17 mouse cellular contexts compared by ENCODE assay signal in the genomic region with DNA sequence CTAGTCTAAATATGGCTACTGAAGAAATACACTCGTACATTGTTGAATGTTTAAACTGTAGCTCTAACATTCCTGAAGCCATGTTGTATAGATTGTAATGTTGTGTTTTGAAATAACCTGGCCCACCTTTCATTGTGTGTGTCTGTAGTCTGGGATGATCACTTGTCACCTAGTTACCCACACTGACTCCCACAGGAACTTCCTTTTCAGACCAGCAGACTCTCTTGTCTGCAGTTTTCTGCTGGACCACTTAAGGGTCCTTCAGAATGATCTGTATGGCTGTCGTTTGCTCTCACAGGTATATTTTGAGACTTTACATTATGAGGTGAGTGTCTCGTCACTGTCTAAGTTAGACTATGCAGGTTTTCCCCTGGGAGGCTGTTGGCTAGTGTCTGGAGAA. TPM values are rescaled to one million over a fixed set of nuclear protein-coding genes. Genes with fewer than 3 reads are reported as not detected.
A peak's percentile ranks its signal among the peaks of the same experiment; 100 is the strongest.
DNase-seq lines count a peak whose midpoint lies in the region; ATAC-seq and TF ChIP-seq lines count a peak whose summit lies in the region.
"Had no signal": no experiment of that assay in that cellular context is flagged by ENCODE, and none has a peak within 500 bp of the region (broad histone marks: within the 10 kb centered on the region; RNA-seq: fewer than 3 reads in every experiment).

No protein-coding gene starts in this region.

- no peaks in the 10 kb centered on the region for H3K27me3 ChIP-seq in midbrain, embryonic 11.5 days (ENCODE audit: control insufficient read depth, insufficient read depth, low read length)
- no peaks in the 10 kb centered on the region for H3K27me3 ChIP-seq in midbrain, postnatal 0 days (ENCODE audit: insufficient read depth, low read length)
- H3K27me3 ChIP-seq in liver, embryonic 13.5 days: no peaks in the 10 kb centered on the region
- H3K27me3 ChIP-seq in liver, postnatal 0 days (ENCODE audit: insufficient read depth, low read length): no peaks in the 10 kb centered on the region
- H3K27me3 ChIP-seq in midbrain, embryonic 16.5 days (ENCODE audit: control insufficient read depth, insufficient read depth, low read depth, low read length): no peaks in the 10 kb centered on the region
- H3K27me3 ChIP-seq: embryonic facial prominence, embryonic 12.5 days; forebrain, embryonic 12.5 days; heart, embryonic 13.5 days; hindbrain, embryonic 15.5 days had no signal

- no peak overlapping the region for H3K4me3 ChIP-seq in midbrain, embryonic 11.5 days (ENCODE audit: low read depth, low read length)
- H3K4me3 ChIP-seq in midbrain, postnatal 0 days (ENCODE audit: low read depth, low read length): no peak overlapping the region
- H3K4me3 ChIP-seq in liver, embryonic 13.5 days (replicated peaks): no peak overlapping the region
- no peak overlapping the region for H3K4me3 ChIP-seq in liver, postnatal 0 days (ENCODE audit: low read depth, low read length)
- no peak overlapping the region for H3K4me3 ChIP-seq in midbrain, embryonic 16.5 days (ENCODE audit: low read depth, low read length)
- H3K4me3 ChIP-seq: embryonic facial prominence, embryonic 12.5 days; forebrain, embryonic 12.5 days; heart, embryonic 13.5 days; hindbrain, embryonic 15.5 days had no signal

- no peak for ATAC-seq in midbrain, embryonic 11.5 days (ENCODE audit: low FRiP score)
- ATAC-seq in midbrain, postnatal 0 days (ENCODE audit: low FRiP score): no peak
- ATAC-seq in liver, embryonic 13.5 days (ENCODE audit: low read depth): no peak
- no peak for ATAC-seq in liver, postnatal 0 days
- no peak for ATAC-seq in midbrain, embryonic 16.5 days
- ATAC-seq: forebrain, embryonic 16.5 days had no signal

- WGBS in midbrain, embryonic 11.5 days: 92% methylated on average over 3 of the region's 3 CpGs
- 90% methylated on average over 3 of the region's 3 CpGs for WGBS in midbrain, postnatal 0 days
- 59% methylated on average over 3 of the region's 3 CpGs for WGBS in liver, embryonic 13.5 days (ENCODE audit: insufficient replicate concordance)
- WGBS in liver, postnatal 0 days (ENCODE audit: insufficient replicate concordance): 53% methylated on average over 3 of the region's 3 CpGs
- 92% methylated on average over 3 of the region's 3 CpGs for WGBS in midbrain, embryonic 16.5 days

- intact Hi-C loops in left cerebral cortex, postnatal 25 days (cut with DNase I): no loop called here

- no peaks in the 10 kb centered on the region for H3K9me3 ChIP-seq in midbrain, embryonic 11.5 days (ENCODE audit: control insufficient read depth, low read length)
- H3K9me3 ChIP-seq in midbrain, postnatal 0 days (ENCODE audit: low read length): no peaks in the 10 kb centered on the region
- no peaks in the 10 kb centered on the region for H3K9me3 ChIP-seq in liver, embryonic 13.5 days (replicated peaks)
- no peaks in the 10 kb centered on the region for H3K9me3 ChIP-seq in liver, postnatal 0 days (ENCODE audit: low read length)
- H3K9me3 ChIP-seq in midbrain, embryonic 16.5 days (replicated peaks; ENCODE audit: control insufficient read depth, low read length, poor library complexity, severe bottlenecking): no peaks in the 10 kb centered on the region
- H3K9me3 ChIP-seq: embryonic facial prominence, embryonic 12.5 days; hindbrain, embryonic 15.5 days had no signal

- no peak overlapping the region for H3K27ac ChIP-seq in midbrain, embryonic 11.5 days (ENCODE audit: low read depth, low read length)
- no peak overlapping the region for H3K27ac ChIP-seq in midbrain, postnatal 0 days (ENCODE audit: low read depth, low read length)
- peak overlapping the region; percentile 76 for H3K27ac ChIP-seq in liver, embryonic 13.5 days
- H3K27ac ChIP-seq in liver, postnatal 0 days (ENCODE audit: low read depth): peak overlapping the region; percentile 52; the same call in 1 of the 2 replicates
- no peak overlapping the region for H3K27ac ChIP-seq in midbrain, embryonic 16.5 days (ENCODE audit: low read length)
- H3K27ac ChIP-seq: embryonic facial prominence, embryonic 12.5 days; forebrain, embryonic 12.5 days; heart, embryonic 13.5 days; hindbrain, embryonic 15.5 days had no signal

- H3K9ac ChIP-seq in midbrain, embryonic 11.5 days (ENCODE audit: low read length): no peak overlapping the region
- H3K9ac ChIP-seq in midbrain, postnatal 0 days (replicated peaks; ENCODE audit: low read length, poor library complexity, severe bottlenecking): no peak overlapping the region
- H3K9ac ChIP-seq in liver, embryonic 13.5 days: peak overlapping the region; percentile 19; the same call in 1 of the 2 replicates
- peak overlapping the region; percentile 45; the same call in 1 of the 2 replicates for H3K9ac ChIP-seq in liver, postnatal 0 days (replicated peaks)
- no peak overlapping the region for H3K9ac ChIP-seq in midbrain, embryonic 16.5 days (ENCODE audit: low read depth, low read length)
- H3K9ac ChIP-seq: embryonic facial prominence, embryonic 12.5 days; forebrain, embryonic 12.5 days; heart, embryonic 13.5 days; hindbrain, embryonic 15.5 days had no signal

- TF ChIP-seq CTCF in midbrain, postnatal 0 days (IDR thresholded peaks at IDR 0.05): no peak
- no peak for TF ChIP-seq CTCF in liver, postnatal 0 days (IDR thresholded peaks at IDR 0.05; ENCODE audit: low read depth)

- H3K4me1 ChIP-seq in midbrain, embryonic 11.5 days (ENCODE audit: control insufficient read depth, insufficient read depth, low read length): no peaks in the 10 kb centered on the region
- H3K4me1 ChIP-seq in midbrain, postnatal 0 days (ENCODE audit: insufficient read depth, low read length): no peaks in the 10 kb centered on the region
- H3K4me1 ChIP-seq in liver, embryonic 13.5 days (replicated peaks): peaks cover 95% of the 10 kb centered on the region
- peaks cover 51% of the 10 kb centered on the region for H3K4me1 ChIP-seq in liver, postnatal 0 days (ENCODE audit: insufficient read depth)
- no peaks in the 10 kb centered on the region for H3K4me1 ChIP-seq in midbrain, embryonic 16.5 days (ENCODE audit: control insufficient read depth, insufficient read depth, low read length)
- H3K4me1 ChIP-seq: forebrain, embryonic 12.5 days had no signal

- TF ChIP-seq EP300 in liver, postnatal 0 days (IDR thresholded peaks at IDR 0.05; ENCODE audit: low read depth): no peak

- peak; percentile 56 for DNase-seq in midbrain, embryonic 11.5 days (ENCODE audit: low spot score, missing footprints)
- DNase-seq in midbrain, postnatal 0 days (ENCODE audit: low spot score): no peak
- no peak for DNase-seq in liver, embryonic 13.5 days
- no peak for DNase-seq in liver, postnatal 0 days
- DNase-seq in left cerebral cortex, postnatal 25 days (ENCODE audit: low spot score in 2 of 2): no peak
- DNase-seq: adrenal gland, postnatal 14 days; cerebellum, adult 11-12 months; cerebellum, adult 9-10 months; cerebellum, postnatal 25 days; gastrocnemius, postnatal 14 days; heart, postnatal 36 days had no signal

- H3K36me3 ChIP-seq in midbrain, embryonic 11.5 days (ENCODE audit: control insufficient read depth, insufficient read depth, low read length): no peaks in the 10 kb centered on the region
- no peaks in the 10 kb centered on the region for H3K36me3 ChIP-seq in midbrain, postnatal 0 days (ENCODE audit: insufficient read depth, low read length)
- H3K36me3 ChIP-seq in liver, embryonic 13.5 days: peaks cover 11% of the 10 kb centered on the region; the same call in 1 of the 2 replicates
- H3K36me3 ChIP-seq in liver, postnatal 0 days (replicated peaks; ENCODE audit: insufficient read depth, low read length): peaks cover 9% of the 10 kb centered on the region
- H3K36me3 ChIP-seq in midbrain, embryonic 16.5 days (ENCODE audit: control insufficient read depth, insufficient read depth, low read length): no peaks in the 10 kb centered on the region
- H3K36me3 ChIP-seq: embryonic facial prominence, embryonic 12.5 days; forebrain, embryonic 12.5 days; hindbrain, embryonic 15.5 days had no signal

- no peak overlapping the region for H3K4me2 ChIP-seq in midbrain, embryonic 11.5 days
- no peak overlapping the region for H3K4me2 ChIP-seq in midbrain, postnatal 0 days (ENCODE audit: low read depth, low read length, poor library complexity, severe bottlenecking)
- peak overlapping the region; percentile 45 for H3K4me2 ChIP-seq in liver, embryonic 13.5 days
- peak overlapping the region; percentile 33 for H3K4me2 ChIP-seq in liver, postnatal 0 days (ENCODE audit: low read depth, low read length)
- H3K4me2 ChIP-seq in midbrain, embryonic 16.5 days (ENCODE audit: low read length): no peak overlapping the region
- H3K4me2 ChIP-seq: embryonic facial prominence, embryonic 12.5 days; forebrain, embryonic 12.5 days; heart, embryonic 13.5 days; hindbrain, embryonic 15.5 days had no signal

RNA-seq across cellular contexts. Expression of a gene that starts 27.6 kb away (rescaled TPM):
- polyA plus RNA-seq in midbrain, embryonic 11.5 days (2014; fragmentation: Nextera tagmentation; extraction: Ambion mirVana): 31.6 and 35.4 TPM in 2 replicates
- total RNA-seq in midbrain, postnatal 0 days (2014; rRNA removed): 53.4 and 61.7 TPM in 2 replicates
- 33.0 and 39.1 TPM in 2 replicates for polyA plus RNA-seq in midbrain, postnatal 0 days (2015; fragmentation: Nextera tagmentation; extraction: Ambion mirVana)
- 38.0 and 43.2 TPM in 2 replicates for polyA plus RNA-seq in liver, embryonic 13.5 days (2015; fragmentation: Nextera tagmentation; extraction: Ambion mirVana)
- 34.0 and 44.5 TPM in 2 replicates for polyA plus RNA-seq in liver, postnatal 0 days (2015; fragmentation: Nextera tagmentation; extraction: Ambion mirVana)
- polyA plus RNA-seq in midbrain, embryonic 16.5 days (2015; fragmentation: Nextera tagmentation; extraction: Ambion mirVana): 45.0 and 47.3 TPM in 2 replicates
- 10 to 100 TPM; 81.0 to 85.1 TPM for total RNA-seq in left cerebral cortex, postnatal 25 days (2021)

Comparison
In these comparisons a context has a peak if more than half of its experiments do, and no peak if none do; other contexts are left out.
1. H3K27ac ChIP-seq: peak in liver, embryonic 13.5 days (single experiment) and liver, postnatal 0 days (single experiment); none in midbrain, embryonic 11.5 days (single experiment), midbrain, postnatal 0 days (single experiment) and midbrain, embryonic 16.5 days (single experiment).
2. H3K4me2 ChIP-seq: peak in liver, embryonic 13.5 days (single experiment) and liver, postnatal 0 days (single experiment); none in midbrain, embryonic 11.5 days (single experiment), midbrain, postnatal 0 days (single experiment) and midbrain, embryonic 16.5 days (single experiment).
3. H3K9ac ChIP-seq: peak in liver, embryonic 13.5 days (single experiment) and liver, postnatal 0 days (single experiment); none in midbrain, embryonic 11.5 days (single experiment), midbrain, postnatal 0 days (single experiment) and midbrain, embryonic 16.5 days (single experiment).